Mouse (Mus musculus) brain, embryonic 14.5 days (tissue): ENCODE results near the gene Ccnd1. TPM values are rescaled to one million over a fixed set of nuclear protein-coding genes. Genes with fewer than 3 reads are reported as not detected.

ENCODE experiments used
- DNase-seq: peaks from one replicate; pipeline ENCODE4 v3.0.0-alpha.2; 2011; ENCODE audit warnings: low read depth
- CTCF ChIP-seq: fragments of 200-500 bp; IDR thresholded peaks from 2 replicates; pipeline ENCODE4 v1.5.1; 2012; ENCODE audit warnings: inconsistent platforms, mild to moderate bottlenecking, moderate library complexity, borderline replicate concordance; ENCODE audit not compliant: insufficient read depth, insufficient read length; ENCODE audit errors: extremely low read depth
- POLR2A ChIP-seq: fragments of 200-500 bp; IDR thresholded peaks from 2 replicates; pipeline ENCODE4 v1.6.1; 2012; ENCODE audit warnings: mild to moderate bottlenecking, inconsistent platforms, borderline replicate concordance; ENCODE audit not compliant: poor library complexity, insufficient read depth, insufficient read length, severe bottlenecking; ENCODE audit errors: extremely low read depth
- polyA plus RNA-seq: library from polyadenylated mRNA; depleted of rRNA; stranded (reverse); fragments of >200 nt; gene quantifications from 2 replicates; pipeline ENCODE4 v1.2.3, GENCODE M21; 2012; rRNA removed

Gene Ccnd1
- 46.2 and 55.4 TPM in 2 replicates for polyA plus RNA-seq

DNA sequence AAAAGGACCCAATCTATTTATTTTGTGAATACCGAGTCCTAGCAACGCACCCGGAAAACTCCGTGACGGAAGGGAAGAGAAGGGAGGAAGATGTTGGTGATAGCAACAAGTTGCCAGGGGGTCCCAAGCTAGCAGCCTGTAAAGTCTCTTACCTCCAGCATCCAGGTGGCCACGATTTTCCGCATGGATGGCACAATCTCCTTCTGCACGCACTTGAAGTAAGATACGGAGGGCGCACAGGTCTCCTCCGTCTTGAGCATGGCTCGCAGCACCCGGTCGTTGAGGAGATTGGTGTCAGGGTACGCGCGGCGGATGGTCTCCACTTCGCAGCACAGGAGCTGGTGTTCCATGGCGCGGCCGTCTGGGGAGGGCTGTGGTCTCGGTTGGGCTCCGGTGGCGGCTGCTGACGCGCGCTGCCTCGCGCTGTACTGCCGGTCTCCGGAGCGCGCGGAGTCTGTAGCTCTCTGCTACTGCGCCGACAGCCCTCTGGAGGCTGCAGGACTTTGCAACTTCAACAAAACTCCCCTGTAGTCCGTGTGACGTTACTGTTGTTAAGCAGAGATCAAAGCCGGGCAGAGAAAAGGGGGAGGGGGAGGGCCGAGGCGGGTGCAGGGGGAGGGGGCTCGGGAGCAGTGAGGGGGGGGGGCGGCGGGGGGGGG lies at the start of gene Ccnd1:
TSS of gene Ccnd1 (minus strand) at position 582 of the 659 bp plus-strand sequence.
- TF ChIP-seq CTCF (0 out of 2 replicates have a peak, but pooled peaks have one; percentile 5), POLR2A (peak; percentile 66)
- peak; percentile 91 for DNase-seq

- DNase-seq, result no peak
- TF ChIP-seq POLR2A (no peak), CTCF (no peak)
Measured at GRCm38 (mm10) chr7:144988856-144989255, 49.1 kb upstream of the Ccnd1 start.

GRCm38 (mm10) chr7:144985100-144985499 lies 45.4 kb upstream of the Ccnd1 start:
- no peak for TF ChIP-seq CTCF
- TF ChIP-seq POLR2A, result no peak
- DNase-seq, result no peak

GRCm38 (mm10) chr7:144982358-144983110 lies 42.8 kb upstream of the Ccnd1 start:
- no peak for DNase-seq
- no peak for TF ChIP-seq CTCF
- no peak for TF ChIP-seq POLR2A

GRCm38 (mm10) chr7:144981426-144982079 lies 41.8 kb upstream of the Ccnd1 start:
- DNase-seq, result no peak
- TF ChIP-seq POLR2A (no peak), CTCF (no peak)

DNA sequence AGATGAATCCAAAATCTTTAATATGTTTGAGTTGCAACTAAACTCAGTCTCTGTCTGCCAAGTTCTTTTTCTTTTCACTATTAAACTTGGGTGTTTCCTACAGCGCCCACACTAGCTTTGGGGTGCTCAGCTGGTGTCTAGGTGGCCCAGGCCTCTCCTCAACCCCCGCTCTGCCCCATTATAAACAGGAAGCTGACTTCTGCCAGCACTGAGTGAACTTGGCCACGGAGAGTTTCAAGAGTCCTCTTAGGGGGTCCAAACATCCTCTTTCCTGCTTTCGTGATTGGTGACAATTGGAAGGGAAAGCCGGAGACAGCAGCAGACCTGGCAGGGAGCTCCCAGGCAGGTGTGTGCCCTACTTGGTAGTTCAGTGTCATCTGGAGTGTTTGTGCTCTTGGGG lies 40.1 kb upstream of the Ccnd1 start:
- TF ChIP-seq CTCF (no peak), POLR2A (no peak)
- DNase-seq, result no peak

DNA sequence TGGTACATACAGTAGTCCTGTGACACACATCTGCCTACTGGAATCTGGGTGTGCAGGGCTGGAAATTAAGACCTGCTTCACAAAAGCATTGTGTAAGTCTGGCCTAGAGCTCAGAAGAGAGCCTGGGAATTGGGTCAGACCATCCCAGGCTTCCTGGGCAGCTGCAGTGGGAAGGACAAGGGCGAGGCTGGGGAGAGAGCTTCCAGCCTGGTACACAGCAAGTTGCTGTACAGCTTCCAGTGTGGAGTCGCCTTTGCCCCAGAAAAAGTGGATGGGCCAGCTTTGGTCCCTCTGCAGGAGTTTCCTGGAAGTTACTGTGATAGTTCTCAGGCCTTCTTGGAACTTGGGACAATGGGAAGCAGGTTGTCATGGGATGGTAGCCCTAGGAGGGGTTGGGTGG lies 37.4 kb upstream of the Ccnd1 start:
- DNase-seq, result no peak
- TF ChIP-seq CTCF (no peak), POLR2A (no peak)

- TF ChIP-seq CTCF (no peak), POLR2A (no peak)
- no peak for DNase-seq
Measured at GRCm38 (mm10) chr7:144973461-144973860, 33.7 kb upstream of the Ccnd1 start.

- no peak for DNase-seq
Measured at GRCm38 (mm10) chr7:144971769-144972168, 32.0 kb upstream of the Ccnd1 start.

GRCm38 (mm10) chr7:144970997-144971768 lies 31.5 kb upstream of the Ccnd1 start:
- DNase-seq, result no peak
- TF ChIP-seq POLR2A, result no peak
- no peak for TF ChIP-seq CTCF

More at GRCm38 (mm10) chr7:144971769-144972168, 32.0 kb upstream of the Ccnd1 start:
- no peak for TF ChIP-seq CTCF
- no peak for TF ChIP-seq POLR2A
